Mouse (Mus musculus) intestine, embryonic 14.5 days (tissue): ENCODE data around the gene Gas7. TPM values are rescaled to one million over a fixed set of nuclear protein-coding genes. Genes with fewer than 3 reads are reported as not detected.

Experiments used
- ATAC-seq: fragments of 200-750 bp; cut with Nextera tagmentation; replicated peaks from 2 replicates; pipeline ENCODE4 v1.8.0; 2017; ENCODE audit warnings: low read depth, moderate number of reproducible peaks, moderate TSS enrichment, moderate library complexity; ENCODE audit not compliant: low FRiP score, low TSS enrichment
- DNase-seq: peaks from one replicate; pipeline ENCODE4 v3.0.0-alpha.2; 2018; ENCODE audit warnings: low spot score
- H3K27ac ChIP-seq: fragments of 300-500 bp; sonication (generic); 2 replicates; pipeline ENCODE4 v1.5.1; 2014; ENCODE audit warnings: low read depth, mild to moderate bottlenecking, control low read depth
- H3K27me3 ChIP-seq: fragments of 300-500 bp; sonication (generic); replicated peaks from 2 replicates; pipeline ENCODE4 v1.6.1; 2014; ENCODE audit warnings: low read length, control low read depth; ENCODE audit not compliant: control insufficient read depth, insufficient read depth
- H3K36me3 ChIP-seq: fragments of 300-500 bp; sonication (generic); 2 replicates; pipeline ENCODE4 v1.6.1; 2014; ENCODE audit warnings: low read length, control low read depth; ENCODE audit not compliant: control insufficient read depth, insufficient read depth
- H3K4me1 ChIP-seq: fragments of 300-500 bp; sonication (generic); replicated peaks from 2 replicates; pipeline ENCODE4 v1.6.1; 2014; ENCODE audit warnings: low read length, control low read depth, mixed read lengths; ENCODE audit not compliant: control insufficient read depth, insufficient read depth
- H3K4me2 ChIP-seq: fragments of 300-500 bp; sonication (generic); 2 replicates; pipeline ENCODE4 v1.6.1; 2014; ENCODE audit warnings: low read length
- H3K4me3 ChIP-seq: fragments of 300-500 bp; sonication (generic); 2 replicates; pipeline ENCODE4 v1.5.1; 2014; ENCODE audit warnings: low read depth, low read length, control low read depth, mixed read lengths
- H3K9ac ChIP-seq: fragments of 300-500 bp; sonication (generic); 2 replicates; pipeline ENCODE4 v1.6.1; 2014; ENCODE audit warnings: mild to moderate bottlenecking, low read length
- H3K9me3 ChIP-seq: fragments of 300-500 bp; sonication (generic); 2 replicates; pipeline ENCODE4 v1.6.1; 2016; ENCODE audit warnings: low read length, control low read depth; ENCODE audit not compliant: control insufficient read depth
- WGBS: fragments of 180-500 bp; shearing (Covaris S2); extraction: QIAGEN DNeasy Blood & Tissue Kit; methylation state at CpG from one replicate; pipeline ENCODE4 v1.1.7; 2014; 5-methylcytosine and 5-hydroxymethylcytosine counted together
- polyA plus RNA-seq: library from polyadenylated mRNA; unstranded; fragments of >200 nt; fragmentation: Nextera tagmentation; extraction: Ambion mirVana; gene quantifications from 2 replicates; pipeline ENCODE4 v1.2.1, GENCODE M21; 2014

Gene Gas7
- polyA plus RNA-seq, 1 experiment from 2014 or later = 8.6 TPM

GRCm38 (mm10) chr11:67686109-67686508 lies 230.9 kb downstream of the Gas7 start:
- Histone ChIP-seq H3K36me3 (no peaks in the 10 kb centered on the region), H3K9me3 (no peaks in the 10 kb centered on the region), H3K27me3 (no peaks in the 10 kb centered on the region), H3K4me1 (no peaks in the 10 kb centered on the region; the same call in 1 of the 2 replicates), H3K27ac (no peak overlapping the region), H3K4me3 (no peak overlapping the region), H3K4me2 (no peak overlapping the region), H3K9ac (no peak overlapping the region)
- 82% methylated on average over 2 of the region's 2 CpGs for WGBS
- ATAC-seq (no peak), DNase-seq (no peak)

DNA sequence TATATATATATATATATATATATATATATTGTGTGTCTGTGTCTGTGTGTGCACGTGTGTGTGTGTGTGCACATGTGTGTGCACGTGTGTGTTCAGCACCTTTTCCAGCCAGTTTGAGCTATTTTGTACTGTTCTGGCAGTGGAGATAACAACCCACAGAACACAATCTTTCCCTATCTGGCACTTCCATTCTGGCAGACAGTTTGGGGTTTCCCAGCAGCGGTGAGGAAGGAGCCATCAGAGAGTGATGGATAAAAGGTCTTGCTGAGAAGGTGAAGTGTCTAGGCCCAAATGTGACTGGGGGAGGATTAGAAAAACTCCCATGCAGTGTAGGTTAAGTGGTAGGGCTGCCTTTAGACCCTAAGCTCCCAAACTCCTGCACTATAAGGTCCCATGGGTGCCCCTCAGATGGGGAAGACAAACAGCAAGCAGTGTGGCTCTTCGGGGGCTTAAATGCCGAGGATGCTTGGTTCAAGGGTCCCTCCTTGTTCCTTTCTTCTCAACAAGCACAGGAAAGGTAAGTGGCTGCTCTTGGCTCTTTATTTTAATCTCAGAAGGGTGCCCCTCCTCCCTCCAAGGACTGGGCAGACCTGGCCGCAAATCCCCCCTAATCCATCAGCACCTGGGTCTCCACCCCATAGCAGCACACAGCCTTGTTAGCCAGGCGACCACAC lies 239.6 kb downstream of the Gas7 start, which contains the start of gene Rcvrn:
Rcvrn (plus strand) TSS at position 624 of the 674 bp plus-strand sequence.
- no peak within 1 kb of the TSS for H3K4me2 ChIP-seq
- H3K27me3 ChIP-seq = no peaks in the 10 kb centered on the region
- H3K9me3 ChIP-seq = no peaks in the 10 kb centered on the region
- H3K4me3 ChIP-seq = no peak within 1 kb of the TSS
- H3K4me1 ChIP-seq = no peaks in the 10 kb centered on the region; the same call in 1 of the 2 replicates
- H3K27ac ChIP-seq = no peak within 1 kb of the TSS
- ATAC-seq (no peak), DNase-seq (no peak)
- no peaks in the 10 kb centered on the region for H3K36me3 ChIP-seq
- H3K9ac ChIP-seq = no peak within 1 kb of the TSS
- 66% methylated on average over 7 of the region's 7 CpGs for WGBS

- DNase-seq (no peak), ATAC-seq (no peak)
- Histone ChIP-seq H3K27ac (no peak overlapping the region), H3K9ac (no peak overlapping the region), H3K4me1 (no peaks in the 10 kb centered on the region), H3K4me2 (no peak overlapping the region), H3K36me3 (no peaks in the 10 kb centered on the region), H3K27me3 (no peaks in the 10 kb centered on the region), H3K4me3 (no peak overlapping the region), H3K9me3 (no peaks in the 10 kb centered on the region)
- WGBS = 63% methylated on average over 4 of the region's 4 CpGs
Observed at GRCm38 (mm10) chr11:67712976-67713375, 257.7 kb downstream of the Gas7 start.

GRCm38 (mm10) chr11:67715382-67715781 lies 260.1 kb downstream of the Gas7 start:
- H3K36me3 ChIP-seq = no peaks in the 10 kb centered on the region
- no peak overlapping the region for H3K4me3 ChIP-seq
- H3K4me1 ChIP-seq = no peaks in the 10 kb centered on the region
- no peak for DNase-seq
- H3K27ac ChIP-seq = no peak overlapping the region
- no peaks in the 10 kb centered on the region for H3K9me3 ChIP-seq
- H3K27me3 ChIP-seq = no peaks in the 10 kb centered on the region
- no peak overlapping the region for H3K4me2 ChIP-seq
- no peak for ATAC-seq
- 91% methylated on average over 4 of the region's 4 CpGs for WGBS
- no peak overlapping the region for H3K9ac ChIP-seq

GRCm38 (mm10) chr11:67721485-67721884 lies 266.2 kb downstream of the Gas7 start:
- H3K4me3 ChIP-seq = no peak overlapping the region
- H3K4me1 ChIP-seq = no peaks in the 10 kb centered on the region
- H3K9me3 ChIP-seq = no peaks in the 10 kb centered on the region
- no peak overlapping the region for H3K27ac ChIP-seq
- DNase-seq = no peak
- no peaks in the 10 kb centered on the region for H3K36me3 ChIP-seq
- no peak for ATAC-seq
- no peak overlapping the region for H3K4me2 ChIP-seq
- H3K9ac ChIP-seq = no peak overlapping the region
- 87% methylated on average over 5 of the region's 5 CpGs for WGBS
- H3K27me3 ChIP-seq = no peaks in the 10 kb centered on the region

- Histone ChIP-seq H3K4me1 (no peaks in the 10 kb centered on the region), H3K9ac (no peak overlapping the region), H3K4me3 (no peak overlapping the region), H3K27me3 (no peaks in the 10 kb centered on the region), H3K27ac (no peak overlapping the region), H3K9me3 (no peaks in the 10 kb centered on the region), H3K4me2 (no peak overlapping the region), H3K36me3 (no peaks in the 10 kb centered on the region)
- no peak for DNase-seq
- 36% methylated on average over 7 of the region's 7 CpGs for WGBS
- ATAC-seq = no peak
Observed at GRCm38 (mm10) chr11:67722399-67723156, 267.3 kb downstream of the Gas7 start.

DNA sequence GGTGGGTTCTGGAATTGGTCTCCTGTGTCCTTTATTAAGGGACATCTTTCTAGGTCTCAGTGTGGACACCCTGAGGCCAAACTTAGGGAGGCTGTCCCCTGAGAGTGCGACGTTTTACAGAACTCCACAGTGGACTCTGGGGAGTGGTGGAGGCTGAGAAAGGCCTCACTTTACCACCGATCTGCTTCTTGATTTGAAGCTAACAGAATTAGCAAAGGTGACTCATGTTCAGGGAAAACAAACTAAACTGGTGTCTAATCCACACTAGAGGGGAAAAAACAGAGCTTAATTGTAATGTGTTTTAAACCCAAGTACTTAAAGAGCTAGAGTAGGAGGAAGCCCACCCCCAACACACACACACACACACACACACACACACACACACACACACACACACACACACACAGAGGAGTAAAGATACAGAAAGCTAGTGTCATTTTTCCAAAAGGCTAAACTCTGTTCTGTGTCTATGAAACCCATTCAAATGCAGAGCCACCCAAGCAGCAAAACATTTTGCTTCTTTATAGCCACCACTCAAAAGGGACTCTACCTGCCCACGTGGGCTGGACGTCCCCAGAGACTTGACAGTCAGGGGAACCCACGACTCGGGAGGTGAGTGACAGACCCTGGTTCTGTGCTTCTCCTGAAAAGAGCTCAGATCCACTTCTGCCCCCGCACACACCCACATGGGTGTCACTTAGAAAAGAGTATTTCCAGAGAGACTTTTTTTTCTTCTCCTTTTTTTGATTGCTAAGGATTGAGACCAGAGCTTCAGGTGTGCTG lies 268.2 kb downstream of the Gas7 start:
- Histone ChIP-seq H3K4me3 (no peak overlapping the region), H3K4me2 (no peak overlapping the region), H3K36me3 (no peaks in the 10 kb centered on the region), H3K4me1 (no peaks in the 10 kb centered on the region), H3K27ac (no peak overlapping the region), H3K9ac (no peak overlapping the region), H3K27me3 (no peaks in the 10 kb centered on the region), H3K9me3 (no peaks in the 10 kb centered on the region)
- ATAC-seq (no peak), DNase-seq (no peak)
- 72% methylated on average over 8 of the region's 8 CpGs for WGBS

DNA sequence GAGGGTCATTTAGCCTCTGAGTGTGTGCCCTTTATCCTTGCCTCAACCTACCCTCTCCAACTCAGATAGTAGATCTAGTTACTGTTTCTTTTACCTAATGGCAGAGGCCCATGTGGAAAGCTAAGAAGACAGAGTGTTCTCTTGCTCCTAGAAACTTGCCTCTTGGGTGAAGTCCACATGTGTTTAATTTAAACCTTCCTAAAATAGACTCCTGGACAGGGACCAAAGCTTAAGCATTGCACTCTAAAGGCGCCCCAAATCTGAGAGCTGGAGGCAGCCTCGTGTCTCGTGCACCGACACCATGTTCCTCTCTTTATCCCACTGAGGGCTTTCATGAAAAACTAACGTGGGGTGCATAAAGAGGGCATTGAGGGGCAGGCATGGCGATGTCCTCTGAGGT lies 271.9 kb downstream of the Gas7 start:
- no peak overlapping the region for H3K4me3 ChIP-seq
- no peak for DNase-seq
- H3K36me3 ChIP-seq = no peaks in the 10 kb centered on the region
- H3K27ac ChIP-seq = no peak overlapping the region
- 76% methylated on average over 6 of the region's 6 CpGs for WGBS
- no peak for ATAC-seq
- H3K9ac ChIP-seq = no peak overlapping the region
- no peak overlapping the region for H3K4me2 ChIP-seq
- H3K27me3 ChIP-seq = no peaks in the 10 kb centered on the region
- H3K4me1 ChIP-seq = no peaks in the 10 kb centered on the region
- H3K9me3 ChIP-seq = no peaks in the 10 kb centered on the region
